Mouse (Mus musculus): Measurements from ENCODE around the gene Hmcn1. TPM values are rescaled to one million over a fixed set of nuclear protein-coding genes. Genes with fewer than 3 reads are reported as not detected.

The Hmcn1 gene
- total and polyA plus RNA-seq, 3 experiments, result not detected

GRCm38 (mm10) chr1:150805466-150805865 is 187.8 kb downstream of the Hmcn1 start:
- Histone ChIP-seq H3K27me3 (ENCODE audit: control insufficient read depth in 1 of 2, insufficient read depth in 2 of 2, low read length in 2 of 2) (no peaks in the 10 kb centered on the region), H3K36me3 (ENCODE audit: control insufficient read depth in 1 of 2, insufficient read depth in 2 of 2, low read length in 2 of 2) (no peaks in the 10 kb centered on the region), H3K9me3 (replicated peaks; ENCODE audit: insufficient read depth, low read length) (no peaks in the 10 kb centered on the region), H3K9ac (ENCODE audit: control insufficient read depth, low read depth, low read length, poor library complexity, severe bottlenecking) (no peak overlapping the region), H3K27ac (ENCODE audit: control insufficient read depth, low read depth, low read length) (no peak overlapping the region), H3K4me3 (ENCODE audit: control insufficient read depth in 1 of 2, insufficient read depth in 1 of 2, low read depth in 2 of 2, low read length in 2 of 2) (no peak overlapping the region), H3K4me1 (ENCODE audit: control insufficient read depth in 1 of 2, insufficient read depth in 2 of 2, low read length in 2 of 2) (no peaks in the 10 kb centered on the region), H3K79me2 (ENCODE audit: control insufficient read depth, insufficient read depth, low read length, poor library complexity) (no peaks in the 10 kb centered on the region)
- no peak for DNase-seq (ENCODE audit: low read depth, low spot score)
- TF ChIP-seq KAT2A (conservative IDR thresholded peaks at IDR 0.05; ENCODE audit: low read depth, low read length) (no peak), MYB (IDR thresholded peaks at IDR 0.05; ENCODE audit: low read depth, low read length) (no peak), SIN3A (IDR thresholded peaks at IDR 0.05; ENCODE audit: low read length) (no peak), MXI1 (IDR thresholded peaks at IDR 0.05; ENCODE audit: low read depth, low read length) (no peak), POLR2AphosphoS2 (IDR thresholded peaks at IDR 0.05; ENCODE audit: low read length) (no peak), BHLHE40 (IDR thresholded peaks at IDR 0.05; ENCODE audit: borderline replicate concordance, low read depth, low read length) (no peak), CHD2 (IDR thresholded peaks at IDR 0.05; ENCODE audit: low read length) (no peak), POLR2A (IDR thresholded peaks at IDR 0.05; ENCODE audit: control insufficient read depth in 1 of 2, insufficient read depth in 1 of 2, low read depth in 1 of 2, low read length in 2 of 2, poor library complexity in 1 of 2) (no peak), ZKSCAN1 (IDR thresholded peaks at IDR 0.05; ENCODE audit: low read depth, low read length) (no peak), NRF1 (IDR thresholded peaks at IDR 0.05; ENCODE audit: insufficient read depth, low read depth, low read length, poor library complexity, severe bottlenecking) (no peak), RCOR1 (IDR thresholded peaks at IDR 0.05; ENCODE audit: low read depth, low read length) (no peak), ZNF384 (IDR thresholded peaks at IDR 0.05; ENCODE audit: low read depth, low read length) (no peak), EP300 (IDR thresholded peaks at IDR 0.05; ENCODE audit: low read depth in 1 of 2, low read length in 2 of 2) (no peak), ETS1 (IDR thresholded peaks at IDR 0.05; ENCODE audit: low read depth, low read length) (no peak), USF2 (IDR thresholded peaks at IDR 0.05; ENCODE audit: borderline replicate concordance in 1 of 2, insufficient read depth in 1 of 2, low read depth in 1 of 2, low read length in 2 of 2) (no peak), MAFK (IDR thresholded peaks at IDR 0.05; ENCODE audit: borderline replicate concordance, low read depth, low read length) (no peak), TBP (IDR thresholded peaks at IDR 0.05; ENCODE audit: low read depth, low read length) (no peak), ZC3H11A (IDR thresholded peaks at IDR 0.05; ENCODE audit: low read depth, low read length) (no peak)

- Histone ChIP-seq H3K79me2 (ENCODE audit: control insufficient read depth, insufficient read depth, low read length, poor library complexity) (no peaks in the 10 kb centered on the region), H3K9me3 (replicated peaks; ENCODE audit: insufficient read depth, low read length) (no peaks in the 10 kb centered on the region), H3K9ac (ENCODE audit: control insufficient read depth, low read depth, low read length, poor library complexity, severe bottlenecking) (no peak overlapping the region), H3K27ac (ENCODE audit: control insufficient read depth, low read depth, low read length) (no peak overlapping the region), H3K27me3 (ENCODE audit: control insufficient read depth in 1 of 2, insufficient read depth in 2 of 2, low read length in 2 of 2) (no peaks in the 10 kb centered on the region), H3K4me1 (ENCODE audit: control insufficient read depth in 1 of 2, insufficient read depth in 2 of 2, low read length in 2 of 2) (no peaks in the 10 kb centered on the region), H3K4me3 (ENCODE audit: control insufficient read depth in 1 of 2, insufficient read depth in 1 of 2, low read depth in 2 of 2, low read length in 2 of 2) (no peak overlapping the region), H3K36me3 (ENCODE audit: control insufficient read depth in 1 of 2, insufficient read depth in 2 of 2, low read length in 2 of 2) (no peaks in the 10 kb centered on the region)
- no peak for DNase-seq (ENCODE audit: low read depth, low spot score)
- TF ChIP-seq CTCF (IDR thresholded peaks at IDR 0.05 in 2 of 3, conservative IDR thresholded peaks at IDR 0.05 in 1 of 3; ENCODE audit: control insufficient read depth in 1 of 3, insufficient read depth in 1 of 3, low read depth in 2 of 3, low read length in 3 of 3, poor library complexity in 1 of 3, severe bottlenecking in 1 of 3) (no peak), USF1 (IDR thresholded peaks at IDR 0.05; ENCODE audit: low read depth, low read length) (no peak)
Measured at GRCm38 (mm10) chr1:150804235-150805099, 188.8 kb downstream of the Hmcn1 start.
